Mouse (Mus musculus) thymus, adult 2 months (tissue): ENCODE data around the gene Tsc22d1. TPM values are rescaled to one million over a fixed set of nuclear protein-coding genes. Genes with fewer than 3 reads are reported as not detected.

Experiments used
- DNase-seq: peaks from one replicate; pipeline ENCODE4 v3.0.0; 2021
- H3K27ac ChIP-seq: fragments of 200-500 bp; 2 replicates; pipeline ENCODE4 v1.5.1; 2012; ENCODE audit warnings: low read length, control low read depth; ENCODE audit not compliant: control insufficient read depth, insufficient read depth
- H3K27me3 ChIP-seq: fragments of 200-500 bp; 2 replicates; pipeline ENCODE4 v1.6.1; 2012; ENCODE audit warnings: mild to moderate bottlenecking, low read length, moderate library complexity, mixed read lengths; ENCODE audit not compliant: control insufficient read depth, insufficient read depth
- H3K36me3 ChIP-seq: fragments of 200-500 bp; 2 replicates; pipeline ENCODE4 v1.6.1; 2012; ENCODE audit warnings: mild to moderate bottlenecking, low read length, moderate library complexity; ENCODE audit not compliant: control insufficient read depth, insufficient read depth
- H3K4me1 ChIP-seq: fragments of 200-500 bp; replicated peaks from 2 replicates; pipeline ENCODE4 v1.6.1; 2012; ENCODE audit warnings: low read length; ENCODE audit not compliant: control insufficient read depth, insufficient read depth
- H3K4me3 ChIP-seq: fragments of 200-500 bp; 2 replicates; pipeline ENCODE4 v1.5.1; 2012; ENCODE audit warnings: mild to moderate bottlenecking, low read length, control low read depth, moderate library complexity; ENCODE audit not compliant: control insufficient read depth, insufficient read depth
- CTCF ChIP-seq: fragments of 200-500 bp; IDR thresholded peaks from 2 replicates; pipeline ENCODE4 v1.5.1; 2012; ENCODE audit warnings: mild to moderate bottlenecking, control low read depth, low read length, moderate library complexity, borderline replicate concordance; ENCODE audit not compliant: control insufficient read depth, poor library complexity, insufficient read depth; ENCODE audit errors: extremely low read depth
- POLR2A ChIP-seq: fragments of 200-500 bp; IDR thresholded peaks from 2 replicates; pipeline ENCODE4 v1.6.1; 2012; ENCODE audit warnings: mild to moderate bottlenecking, low read length, control low read depth, moderate library complexity; ENCODE audit not compliant: control insufficient read depth, poor library complexity, insufficient read depth; ENCODE audit errors: extremely low read depth
- WGBS: fragments of 180-500 bp; shearing (Covaris S2); methylation state at CpG from one replicate; pipeline ENCODE4 v1.1.7; 2018; 5-methylcytosine and 5-hydroxymethylcytosine counted together
- polyA plus RNA-seq: library from polyadenylated mRNA; depleted of rRNA; stranded (reverse); fragments of >200 nt; gene quantifications from 2 replicates; pipeline ENCODE4 v1.2.3, GENCODE M21; 2012

Tsc22d1 gene
- polyA plus RNA-seq, 1 experiment: 142 TPM

DNA sequence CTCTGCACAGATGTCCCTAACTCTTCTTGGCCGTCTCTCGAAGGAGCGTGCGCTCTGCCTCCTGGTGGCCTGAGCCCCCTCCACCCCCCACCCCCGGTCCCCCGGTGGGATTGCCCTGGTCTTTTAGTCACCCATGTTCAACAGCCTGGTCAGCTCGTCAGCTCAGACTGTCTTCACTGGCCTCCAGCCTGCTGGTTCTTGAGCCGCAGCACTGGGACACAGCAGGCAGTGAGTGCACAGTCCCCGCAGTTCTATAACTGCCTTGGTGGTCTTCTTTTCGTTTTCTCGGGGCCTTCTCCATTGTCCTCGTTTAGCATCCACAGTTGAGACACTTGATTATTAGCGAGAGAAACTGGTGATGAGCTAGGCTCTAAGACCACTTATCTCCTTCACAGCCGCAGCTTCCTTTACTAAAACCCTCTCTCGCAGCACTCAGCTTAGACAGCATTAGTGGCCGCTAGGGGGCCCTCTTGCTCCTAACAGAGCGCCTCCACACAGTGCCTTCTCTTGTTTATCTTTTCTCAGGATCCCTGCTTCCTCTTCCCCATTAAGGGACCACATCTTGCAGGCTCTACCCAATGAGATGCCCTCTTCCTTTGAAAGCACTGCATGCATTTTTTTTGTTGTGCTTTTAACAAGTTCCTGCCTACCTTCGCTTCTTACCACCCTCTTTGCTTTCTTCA, 52.0 kb downstream of the Tsc22d1 start:
- Histone ChIP-seq H3K4me1 (no peaks in the 10 kb centered on the region; the same call in 1 of the 2 replicates), H3K27ac (no peak overlapping the region), H3K36me3 (no peaks in the 10 kb centered on the region), H3K27me3 (no peaks in the 10 kb centered on the region), H3K4me3 (no peak overlapping the region)
- peak; percentile 79 for DNase-seq
- WGBS: 48% methylated on average over 18 of the region's 18 CpGs
- peak; percentile 58; the same call in 1 of the 2 replicates for TF ChIP-seq CTCF
- no peak for TF ChIP-seq POLR2A

- WGBS: 94% methylated on average over 11 of the region's 11 CpGs
- no peak for DNase-seq
- no peak for TF ChIP-seq POLR2A
- no peak for TF ChIP-seq CTCF
- Histone ChIP-seq H3K4me3 (no peak overlapping the region), H3K36me3 (no peaks in the 10 kb centered on the region), H3K27me3 (no peaks in the 10 kb centered on the region), H3K4me1 (no peaks in the 10 kb centered on the region; the same call in 1 of the 2 replicates), H3K27ac (no peak overlapping the region)
These were observed 53.2 kb downstream of the Tsc22d1 start for GRCm38 (mm10) chr14:76467932-76468331.

DNA sequence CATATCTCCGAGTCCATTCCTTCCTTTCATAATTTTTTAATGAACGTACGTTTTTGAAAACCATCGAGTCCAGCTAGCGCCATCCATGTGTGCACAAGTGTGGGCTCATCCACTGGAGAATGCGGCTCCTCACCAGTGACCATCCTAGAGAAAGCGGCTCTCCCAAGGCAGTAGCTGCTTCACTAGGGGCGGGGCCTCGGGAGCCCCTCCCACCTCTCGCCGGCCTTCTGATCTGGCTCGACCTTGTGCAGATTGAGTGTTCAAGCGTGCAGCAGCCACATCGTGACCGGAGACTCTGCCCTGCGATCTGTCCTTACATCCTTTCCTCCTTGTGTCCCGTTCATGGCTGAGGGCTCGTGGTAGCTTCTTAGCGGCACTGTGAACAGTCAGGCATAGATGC, 56.5 kb downstream of the Tsc22d1 start:
- Histone ChIP-seq H3K36me3 (no peaks in the 10 kb centered on the region), H3K4me1 (no peaks in the 10 kb centered on the region), H3K27ac (no peak overlapping the region), H3K4me3 (no peak overlapping the region), H3K27me3 (no peaks in the 10 kb centered on the region)
- TF ChIP-seq POLR2A (no peak), CTCF (no peak)
- 92% methylated on average over 19 of the region's 19 CpGs for WGBS
- no peak for DNase-seq

DNA sequence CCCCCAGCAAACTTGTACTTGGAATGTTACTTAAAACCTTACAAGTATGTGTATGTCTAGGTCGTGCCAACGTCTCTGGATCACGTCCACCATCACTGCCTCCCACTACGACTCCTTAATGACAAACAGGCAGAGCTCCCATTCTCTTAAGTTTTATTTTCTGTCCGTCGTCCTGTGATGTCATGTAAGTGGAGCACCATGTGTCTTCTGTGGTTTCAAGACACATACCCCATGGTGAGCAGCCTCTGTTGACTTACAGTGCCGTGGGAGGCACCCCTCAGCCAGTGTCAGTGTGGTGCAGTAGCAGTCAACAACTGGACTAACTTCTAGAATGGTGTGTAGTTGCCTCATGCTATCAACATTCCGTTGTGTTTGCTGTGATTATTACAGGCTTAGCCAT, 57.7 kb downstream of the Tsc22d1 start:
- no peaks in the 10 kb centered on the region for H3K27me3 ChIP-seq

DNA sequence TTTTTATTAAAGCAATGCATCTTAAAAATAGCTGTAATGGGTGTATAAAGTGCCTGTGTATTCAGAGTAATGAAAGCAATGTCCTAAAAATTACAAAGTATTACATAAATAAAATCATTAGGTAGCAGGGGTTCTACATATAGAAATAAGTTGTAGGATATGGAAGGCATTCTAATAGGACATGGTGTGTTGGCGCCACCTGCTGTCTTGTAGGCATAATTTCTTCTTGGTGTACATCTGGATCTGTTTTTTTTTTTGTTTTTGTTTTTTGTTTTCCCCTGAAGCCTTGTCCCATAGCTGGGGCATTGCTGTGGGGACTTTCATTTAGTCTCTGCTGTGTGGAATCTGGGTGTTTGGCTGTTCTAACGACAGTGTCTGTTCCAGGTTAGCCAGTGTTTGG, 58.6 kb downstream of the Tsc22d1 start:
- WGBS: 9% methylated on average over 2 of the region's 2 CpGs
- TF ChIP-seq POLR2A: no peak
- no peak for TF ChIP-seq CTCF
- Histone ChIP-seq H3K4me3 (no peak overlapping the region), H3K4me1 (no peaks in the 10 kb centered on the region), H3K27ac (no peak overlapping the region), H3K27me3 (no peaks in the 10 kb centered on the region), H3K36me3 (no peaks in the 10 kb centered on the region)
- peak; percentile 53 for DNase-seq

More for the DNA sequence above, 57.7 kb downstream of the Tsc22d1 start:
- Histone ChIP-seq H3K36me3 (no peaks in the 10 kb centered on the region), H3K4me3 (no peak overlapping the region), H3K4me1 (no peaks in the 10 kb centered on the region), H3K27ac (no peak overlapping the region)
- WGBS: 93% methylated on average over 8 of the region's 8 CpGs
- DNase-seq: no peak
- TF ChIP-seq POLR2A (no peak), CTCF (no peak)

DNA sequence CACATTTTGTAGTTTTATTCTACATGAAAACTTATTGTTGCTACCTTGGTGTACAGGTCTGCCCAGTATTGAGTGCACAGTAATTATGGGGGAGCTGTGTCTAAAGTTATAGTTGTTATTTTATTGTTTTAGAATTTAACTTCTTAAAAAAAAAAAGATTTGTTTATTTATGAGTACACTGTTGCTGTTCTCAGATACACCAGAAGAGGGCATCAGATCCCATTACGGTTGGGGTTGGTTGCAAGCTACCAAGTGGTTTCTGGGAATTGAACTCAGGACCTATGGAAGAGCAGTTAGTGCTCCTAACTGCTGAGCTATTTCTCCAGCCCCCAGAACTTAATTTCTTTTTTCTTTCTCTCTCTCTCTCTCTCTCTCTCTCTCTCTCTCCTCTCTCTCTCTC, 59.4 kb downstream of the Tsc22d1 start:
- H3K4me3 ChIP-seq: no peak overlapping the region
- H3K4me1 ChIP-seq: no peaks in the 10 kb centered on the region
- TF ChIP-seq CTCF (no peak), POLR2A (no peak)
- WGBS: 16% methylated on average over 1 of the region's 1 CpGs
- peak; percentile 19 for DNase-seq
- no peak overlapping the region for H3K27ac ChIP-seq
- H3K36me3 ChIP-seq: no peaks in the 10 kb centered on the region
- no peaks in the 10 kb centered on the region for H3K27me3 ChIP-seq
